Mouse (Mus musculus) adrenal gland, postnatal 4 days (tissue): ENCODE data around the gene Homer2. TPM values are rescaled to one million over a fixed set of nuclear protein-coding genes. Genes with fewer than 3 reads are reported as not detected.

Experiments
- DNase-seq, 2 experiments: peaks; one replicate each; pipeline ENCODE4 v3.0.0; 2021 to 2022; ENCODE audit warnings: low spot score in 2 of 2, mixed read lengths in 2 of 2
- total RNA-seq, 2 experiments: library from RNA; stranded (reverse); gene quantifications; 2 replicates each; pipeline ENCODE4 v1.2.3; 2021

Homer2 gene
- total RNA-seq, 2 experiments from 2014 or later = 5.0 to 9.1 TPM

- no peak for DNase-seq
Observed at GRCm38 (mm10) chr7:81593387-81593786, 113.9 kb downstream of the Homer2 start.

GRCm38 (mm10) chr7:81592686-81593085 is 114.6 kb downstream of the Homer2 start:
- DNase-seq = no peak

- DNase-seq = no peak
Observed at GRCm38 (mm10) chr7:81587238-81587637, 120.1 kb downstream of the Homer2 start.

GRCm38 (mm10) chr7:81585326-81585725 is 122.0 kb downstream of the Homer2 start:
- DNase-seq = no peak

- DNase-seq = no peak
Observed at GRCm38 (mm10) chr7:81583512-81583911, 123.8 kb downstream of the Homer2 start.

- no peak for DNase-seq
Observed at GRCm38 (mm10) chr7:81579312-81579711, 128.0 kb downstream of the Homer2 start.

GRCm38 (mm10) chr7:81578413-81578812 is 128.9 kb downstream of the Homer2 start:
- no peak for DNase-seq

- DNase-seq = no peak
Observed at GRCm38 (mm10) chr7:81577872-81578271, 129.5 kb downstream of the Homer2 start.

GRCm38 (mm10) chr7:81575606-81576005 is 131.7 kb downstream of the Homer2 start:
- DNase-seq = no peak

GRCm38 (mm10) chr7:81573821-81574220 is 133.5 kb downstream of the Homer2 start:
- DNase-seq = no peak

GRCm38 (mm10) chr7:81573397-81573796 is 133.9 kb downstream of the Homer2 start:
- DNase-seq = no peak

- no peak for DNase-seq
Observed at GRCm38 (mm10) chr7:81572610-81573268, 134.6 kb downstream of the Homer2 start.

- no peak for DNase-seq
Observed at GRCm38 (mm10) chr7:81571941-81572441, 135.3 kb downstream of the Homer2 start.

- DNase-seq = peak; percentile 60 to 88
Observed at GRCm38 (mm10) chr7:81571108-81571940, 136.0 kb downstream of the Homer2 start, which contains the start of gene Whamm. Whamm (plus strand) TSS chr7:81571266.

- no peak for DNase-seq
Observed at GRCm38 (mm10) chr7:81570752-81571107, 136.6 kb downstream of the Homer2 start.

- no peak for DNase-seq
Observed at GRCm38 (mm10) chr7:81570271-81570670, 137.1 kb downstream of the Homer2 start.

GRCm38 (mm10) chr7:81569851-81570250 is 137.5 kb downstream of the Homer2 start:
- DNase-seq = no peak

GRCm38 (mm10) chr7:81567396-81567795 is 139.9 kb downstream of the Homer2 start:
- DNase-seq = no peak

GRCm38 (mm10) chr7:81566892-81567291 is 140.4 kb downstream of the Homer2 start, which contains the start of gene Fsd2:
Fsd2 (minus strand) TSS chr7:81566944.
- no peak for DNase-seq

- DNase-seq = no peak
Observed at GRCm38 (mm10) chr7:81566332-81566731, 141.0 kb downstream of the Homer2 start.

- DNase-seq = no peak
Observed at GRCm38 (mm10) chr7:81565381-81566055, 141.8 kb downstream of the Homer2 start.

GRCm38 (mm10) chr7:81564766-81565165 is 142.6 kb downstream of the Homer2 start:
- no peak for DNase-seq
